Mouse (Mus musculus) forebrain, embryonic 15.5 days (tissue): ENCODE data around the gene Poll. TPM values are rescaled to one million over a fixed set of nuclear protein-coding genes. Genes with fewer than 3 reads are reported as not detected.

Source experiments
- ATAC-seq: fragments of 200-750 bp; cut with Nextera tagmentation; replicated peaks from 2 replicates; pipeline ENCODE4 v1.8.0; 2017; ENCODE audit warnings: mild to moderate bottlenecking, moderate TSS enrichment, moderate library complexity
- H3K27ac ChIP-seq: fragments of 300-500 bp; sonication (generic); replicated peaks from 2 replicates; pipeline ENCODE4 v1.5.1; 2015; ENCODE audit warnings: mild to moderate bottlenecking, inconsistent platforms
- H3K27me3 ChIP-seq: fragments of 300-500 bp; sonication (generic); 2 replicates; pipeline ENCODE4 v1.6.1; 2015; ENCODE audit warnings: inconsistent platforms
- H3K36me3 ChIP-seq: fragments of 300-500 bp; sonication (generic); 2 replicates; pipeline ENCODE4 v1.6.1; 2015; ENCODE audit warnings: mild to moderate bottlenecking, inconsistent platforms
- H3K4me1 ChIP-seq: fragments of 300-500 bp; sonication (generic); 2 replicates; pipeline ENCODE4 v1.6.1; 2015; ENCODE audit warnings: inconsistent platforms
- H3K4me2 ChIP-seq: fragments of 300-500 bp; sonication (generic); replicated peaks from 2 replicates; pipeline ENCODE4 v1.6.1; 2015; ENCODE audit warnings: mild to moderate bottlenecking, inconsistent platforms
- H3K4me3 ChIP-seq: fragments of 300-500 bp; sonication (generic); 2 replicates; pipeline ENCODE4 v1.5.1; 2015; ENCODE audit warnings: mild to moderate bottlenecking, inconsistent platforms
- H3K9ac ChIP-seq: fragments of 300-500 bp; sonication (generic); replicated peaks from 2 replicates; pipeline ENCODE4 v1.6.1; 2015; ENCODE audit warnings: mild to moderate bottlenecking, inconsistent platforms
- H3K9me3 ChIP-seq: fragments of 300-500 bp; sonication (generic); 2 replicates; pipeline ENCODE4 v1.6.1; 2016; ENCODE audit warnings: inconsistent platforms
- WGBS: fragments of 180-500 bp; shearing (Covaris S2); methylation state at CpG from one replicate; pipeline ENCODE4 v1.1.7; 2015; ENCODE audit warnings: mixed read lengths; 5-methylcytosine and 5-hydroxymethylcytosine counted together
- polyA plus RNA-seq: library from polyadenylated mRNA; unstranded; fragments of >200 nt; fragmentation: Nextera tagmentation; extraction: Ambion mirVana; gene quantifications from 2 replicates; pipeline ENCODE4 v1.2.1, GENCODE M21; 2015

Poll gene
- polyA plus RNA-seq, 1 experiment from 2014 or later, result 14.6 TPM

GRCm38 (mm10) chr19:45529294-45529693 lies 31.0 kb downstream of the Poll start:
- H3K4me1 ChIP-seq, result peaks cover 1% of the 10 kb centered on the region; the same call in 1 of the 2 replicates
- H3K27ac ChIP-seq, result no peak overlapping the region
- H3K36me3 ChIP-seq, result peaks cover 30% of the 10 kb centered on the region
- no peak overlapping the region for H3K9ac ChIP-seq
- H3K4me2 ChIP-seq, result no peak overlapping the region
- H3K4me3 ChIP-seq, result no peak overlapping the region
- no peak for ATAC-seq
- WGBS, result 92% methylated on average over 5 of the region's 5 CpGs
- no peaks in the 10 kb centered on the region for H3K9me3 ChIP-seq
- H3K27me3 ChIP-seq, result no peaks in the 10 kb centered on the region

- no peak overlapping the region for H3K4me2 ChIP-seq
- H3K4me3 ChIP-seq, result no peak overlapping the region
- H3K27me3 ChIP-seq, result no peaks in the 10 kb centered on the region
- no peaks in the 10 kb centered on the region for H3K4me1 ChIP-seq
- H3K36me3 ChIP-seq, result peaks cover 36% of the 10 kb centered on the region
- no peak overlapping the region for H3K27ac ChIP-seq
- no peaks in the 10 kb centered on the region for H3K9me3 ChIP-seq
- no peak overlapping the region for H3K9ac ChIP-seq
- 94% methylated on average over 10 of the region's 10 CpGs for WGBS
- ATAC-seq, result no peak
These were observed 32.3 kb downstream of the Poll start for GRCm38 (mm10) chr19:45527931-45528534.

- WGBS, result 89% methylated on average over 7 of the region's 7 CpGs
- H3K36me3 ChIP-seq, result peaks cover 36% of the 10 kb centered on the region
- ATAC-seq, result no peak
These were observed 32.9 kb downstream of the Poll start for GRCm38 (mm10) chr19:45527382-45527781.

GRCm38 (mm10) chr19:45516264-45516663 lies 44.1 kb downstream of the Poll start:
- Histone ChIP-seq H3K27me3 (no peaks in the 10 kb centered on the region), H3K27ac (no peak overlapping the region), H3K9me3 (no peaks in the 10 kb centered on the region), H3K4me1 (peaks cover 11% of the 10 kb centered on the region), H3K9ac (no peak overlapping the region), H3K36me3 (peaks cover 40% of the 10 kb centered on the region), H3K4me2 (no peak overlapping the region), H3K4me3 (no peak overlapping the region)
- ATAC-seq, result no peak
- WGBS, result 94% methylated on average over 12 of the region's 12 CpGs

More at GRCm38 (mm10) chr19:45527382-45527781, 32.9 kb downstream of the Poll start:
- Histone ChIP-seq H3K4me1 (no peaks in the 10 kb centered on the region), H3K4me2 (no peak overlapping the region), H3K4me3 (no peak overlapping the region), H3K27me3 (no peaks in the 10 kb centered on the region), H3K27ac (no peak overlapping the region), H3K9me3 (no peaks in the 10 kb centered on the region), H3K9ac (no peak overlapping the region)

GRCm38 (mm10) chr19:45515341-45515740 lies 45.0 kb downstream of the Poll start:
- Histone ChIP-seq H3K9ac (no peak overlapping the region), H3K4me2 (no peak overlapping the region), H3K9me3 (no peaks in the 10 kb centered on the region), H3K4me1 (peaks cover 15% of the 10 kb centered on the region), H3K27ac (no peak overlapping the region), H3K27me3 (no peaks in the 10 kb centered on the region), H3K4me3 (no peak overlapping the region), H3K36me3 (peaks cover 37% of the 10 kb centered on the region)
- ATAC-seq, result no peak
- WGBS, result 97% methylated on average over 2 of the region's 2 CpGs

GRCm38 (mm10) chr19:45511406-45511805 lies 48.9 kb downstream of the Poll start:
- Histone ChIP-seq H3K27me3 (no peaks in the 10 kb centered on the region), H3K4me3 (no peak overlapping the region), H3K9ac (no peak overlapping the region), H3K4me1 (peaks cover 15% of the 10 kb centered on the region), H3K9me3 (no peaks in the 10 kb centered on the region), H3K27ac (peak overlapping the region; percentile 43; the same call in 1 of the 2 replicates), H3K4me2 (no peak overlapping the region), H3K36me3 (peaks cover 20% of the 10 kb centered on the region)
- no peak for ATAC-seq
- 45% methylated on average over 4 of the region's 4 CpGs for WGBS

GRCm38 (mm10) chr19:45510680-45511079 lies 49.7 kb downstream of the Poll start:
- WGBS, result 74% methylated on average over 3 of the region's 3 CpGs
- Histone ChIP-seq H3K9me3 (no peaks in the 10 kb centered on the region), H3K4me3 (no peak overlapping the region), H3K4me1 (peaks cover 18% of the 10 kb centered on the region), H3K4me2 (no peak overlapping the region), H3K27me3 (no peaks in the 10 kb centered on the region), H3K27ac (no peak overlapping the region; the same call in 1 of the 2 replicates), H3K36me3 (peaks cover 15% of the 10 kb centered on the region), H3K9ac (no peak overlapping the region)
- ATAC-seq, result no peak

- H3K9me3 ChIP-seq, result no peaks in the 10 kb centered on the region
- H3K36me3 ChIP-seq, result no peaks in the 10 kb centered on the region
- H3K27ac ChIP-seq, result no peak overlapping the region
- no peak overlapping the region for H3K4me3 ChIP-seq
- H3K9ac ChIP-seq, result no peak overlapping the region
- H3K27me3 ChIP-seq, result no peaks in the 10 kb centered on the region
- no peak overlapping the region for H3K4me2 ChIP-seq
- no peak for ATAC-seq
- 59% methylated on average over 19 of the region's 19 CpGs for WGBS
- peaks cover 18% of the 10 kb centered on the region for H3K4me1 ChIP-seq
These were observed 52.8 kb downstream of the Poll start for GRCm38 (mm10) chr19:45507531-45507930.

- no peak overlapping the region for H3K9ac ChIP-seq
- no peak overlapping the region for H3K27ac ChIP-seq
- no peak overlapping the region for H3K4me3 ChIP-seq
- ATAC-seq, result no peak
- H3K4me1 ChIP-seq, result 0 out of 2 replicates have a peak, but pooled peaks cover 3% of the 10 kb centered on the region
- no peaks in the 10 kb centered on the region for H3K9me3 ChIP-seq
- H3K4me2 ChIP-seq, result no peak overlapping the region
- no peaks in the 10 kb centered on the region for H3K27me3 ChIP-seq
- no peaks in the 10 kb centered on the region for H3K36me3 ChIP-seq
- 83% methylated on average over 7 of the region's 7 CpGs for WGBS
These were observed 54.9 kb downstream of the Poll start for GRCm38 (mm10) chr19:45505446-45505845.

Other genes with a start within 250 kb of the Poll start
- gene Btrc, start 196.8 kb downstream of the Poll start, polyA plus RNA-seq, result 52.9 and 63.7 TPM in 2 replicates
- gene Gm17018, start 84 bp upstream of the Poll start, polyA plus RNA-seq, result 43.4 and 46.9 TPM in 2 replicates
- 5.0 and 5.4 TPM in 2 replicates for gene Fbxw4, start 99.8 kb upstream of the Poll start, polyA plus RNA-seq
- gene Fgf8, start 182.4 kb upstream of the Poll start, polyA plus RNA-seq, result 0.23 and 0.90 TPM in 2 replicates
- gene Npm3, start 189.1 kb upstream of the Poll start, polyA plus RNA-seq, result 9.5 and 9.7 TPM in 2 replicates
- gene Mgea5, start 223.3 kb upstream of the Poll start, polyA plus RNA-seq, result 93.6 and 94.5 TPM in 2 replicates